ENCODE assay signal across 10 mouse cellular contexts in genomic region chr11:69429313-69429712, GRCm38 (mm10). TPM values are rescaled to one million over a fixed set of nuclear protein-coding genes. Genes with fewer than 3 reads are reported as not detected.
DNase-seq lines count a peak whose midpoint lies in the region; ATAC-seq lines count a peak whose summit lies in the region.
"Had no signal": no experiment of that assay in that cellular context is flagged by ENCODE, and none has a peak within 500 bp of the region (broad histone marks: within the 10 kb centered on the region; RNA-seq: fewer than 3 reads in every experiment).

No protein-coding gene starts in this region.

- 0 out of 2 replicates have a peak, but pooled peaks have one; percentile 2 for ATAC-seq in limb, embryonic 11.5 days (ENCODE audit: insufficient number of reproducible peaks, low FRiP score, low TSS enrichment, low read depth)
- ATAC-seq in embryonic facial prominence, embryonic 15.5 days (ENCODE audit: insufficient number of reproducible peaks, low FRiP score, low TSS enrichment, low read depth) = no peak

- H3K9me3 ChIP-seq in limb, embryonic 11.5 days (ENCODE audit: control insufficient read depth, low read length) = no peaks in the 10 kb centered on the region
- H3K9me3 ChIP-seq in limb, embryonic 10.5 days (replicated peaks) = no peaks in the 10 kb centered on the region
- H3K9me3 ChIP-seq in embryonic facial prominence, embryonic 15.5 days (replicated peaks) = no peaks in the 10 kb centered on the region
- H3K9me3 ChIP-seq: neural tube, embryonic 13.5 days had no signal

- peak; percentile 41 for DNase-seq in adrenal gland, postnatal 14 days
- no peak for DNase-seq in adrenal gland, postnatal 4 days (ENCODE audit: low spot score in 2 of 2)
- DNase-seq in limb, embryonic 11.5 days (ENCODE audit: low spot score) = no peak
- no peak for DNase-seq in limb, embryonic 10.5 days (ENCODE audit: low spot score)
- peak; percentile 40 for DNase-seq in lung, postnatal 25 days (ENCODE audit: low spot score)
- DNase-seq in layer of hippocampus, adult 9-10 months (ENCODE audit: low spot score) = no peak
- no peak for DNase-seq in thymus, postnatal 10 days (ENCODE audit: low spot score in 2 of 2)

- H3K4me1 ChIP-seq in limb, embryonic 11.5 days (ENCODE audit: control insufficient read depth, insufficient read depth, low read length) = no peaks in the 10 kb centered on the region
- H3K4me1 ChIP-seq in limb, embryonic 10.5 days = peaks cover 20% of the 10 kb centered on the region
- H3K4me1 ChIP-seq in embryonic facial prominence, embryonic 15.5 days = peaks cover 21% of the 10 kb centered on the region

- H3K27ac ChIP-seq in limb, embryonic 11.5 days (replicated peaks; ENCODE audit: low read depth, low read length) = no peak overlapping the region
- no peak overlapping the region for H3K27ac ChIP-seq in limb, embryonic 10.5 days
- peak overlapping the region; percentile 55; the same call in 1 of the 2 replicates for H3K27ac ChIP-seq in embryonic facial prominence, embryonic 15.5 days (replicated peaks)
- H3K27ac ChIP-seq: hindbrain, embryonic 14.5 days; neural tube, embryonic 13.5 days had no signal

- 65% methylated on average over 2 of the region's 2 CpGs for whole genome bisulfite sequencing in limb, embryonic 11.5 days
- 62% methylated on average over 2 of the region's 2 CpGs for WGBS in limb, embryonic 10.5 days
- WGBS in embryonic facial prominence, embryonic 15.5 days = 22% methylated on average over 2 of the region's 2 CpGs

- no peaks in the 10 kb centered on the region for H3K36me3 ChIP-seq in limb, embryonic 11.5 days (ENCODE audit: control insufficient read depth, insufficient read depth, low read length)
- no peaks in the 10 kb centered on the region for H3K36me3 ChIP-seq in limb, embryonic 10.5 days
- no peaks in the 10 kb centered on the region for H3K36me3 ChIP-seq in embryonic facial prominence, embryonic 15.5 days
- H3K36me3 ChIP-seq: neural tube, embryonic 13.5 days had no signal

- H3K4me3 ChIP-seq in limb, embryonic 11.5 days (ENCODE audit: low read depth, low read length) = no peak overlapping the region
- no peak overlapping the region for H3K4me3 ChIP-seq in limb, embryonic 10.5 days
- H3K4me3 ChIP-seq in embryonic facial prominence, embryonic 15.5 days (replicated peaks) = no peak overlapping the region
- H3K4me3 ChIP-seq: neural tube, embryonic 13.5 days had no signal

- H3K4me2 ChIP-seq in limb, embryonic 11.5 days (ENCODE audit: low read depth, severe bottlenecking) = no peak overlapping the region
- H3K4me2 ChIP-seq in embryonic facial prominence, embryonic 15.5 days (replicated peaks) = no peak overlapping the region
- H3K4me2 ChIP-seq: hindbrain, embryonic 14.5 days; neural tube, embryonic 13.5 days had no signal

- no peak overlapping the region for H3K9ac ChIP-seq in limb, embryonic 11.5 days (ENCODE audit: low read length)
- no peak overlapping the region for H3K9ac ChIP-seq in embryonic facial prominence, embryonic 15.5 days
- H3K9ac ChIP-seq: hindbrain, embryonic 14.5 days; neural tube, embryonic 13.5 days had no signal

- H3K27me3 ChIP-seq in limb, embryonic 11.5 days (ENCODE audit: control insufficient read depth, insufficient read depth, low read length) = no peaks in the 10 kb centered on the region
- H3K27me3 ChIP-seq in limb, embryonic 10.5 days (ENCODE audit: low read depth, poor library complexity, severe bottlenecking) = peaks cover under 1% of the 10 kb centered on the region; the same call in 1 of the 2 replicates
- no peaks in the 10 kb centered on the region for H3K27me3 ChIP-seq in embryonic facial prominence, embryonic 15.5 days
- H3K27me3 ChIP-seq: neural tube, embryonic 13.5 days had no signal

RNA-seq across cellular contexts. Expression of gene Kdm6b, which starts 15.8 kb away (rescaled TPM):
- 53.7 and 61.3 TPM in 2 replicates for total RNA-seq in adrenal gland, postnatal 14 days (2021)
- 10 to 100 TPM; 48.7 to 52.5 TPM for total RNA-seq in adrenal gland, postnatal 4 days (2021)
- polyA plus RNA-seq in limb, embryonic 11.5 days (2014; fragmentation: Nextera tagmentation; extraction: Ambion mirVana) = 42.4 and 44.5 TPM in 2 replicates
- 36.6 and 40.8 TPM in 2 replicates for polyA plus RNA-seq in limb, embryonic 10.5 days (2016; fragmentation: Nextera tagmentation; extraction: Ambion mirVana)
- 35.5 and 37.2 TPM in 2 replicates for polyA plus RNA-seq in embryonic facial prominence, embryonic 15.5 days (2015; fragmentation: Nextera tagmentation; extraction: Ambion mirVana)

RNA-seq across cellular contexts. Expression of gene Tmem88, which starts 31.3 kb away (rescaled TPM):
- 29.5 and 30.2 TPM in 2 replicates for total RNA-seq in adrenal gland, postnatal 14 days (2021)
- total RNA-seq in adrenal gland, postnatal 4 days (2021) = 10 to 100 TPM; 23.4 to 27.2 TPM
- 22.7 and 23.6 TPM in 2 replicates for polyA plus RNA-seq in limb, embryonic 11.5 days (2014; fragmentation: Nextera tagmentation; extraction: Ambion mirVana)
- 23.0 and 24.7 TPM in 2 replicates for polyA plus RNA-seq in limb, embryonic 10.5 days (2016; fragmentation: Nextera tagmentation; extraction: Ambion mirVana)
- 19.5 and 20.0 TPM in 2 replicates for polyA plus RNA-seq in embryonic facial prominence, embryonic 15.5 days (2015; fragmentation: Nextera tagmentation; extraction: Ambion mirVana)

RNA-seq across cellular contexts. Expression of gene Cyb5d1, which starts 33.9 kb away (rescaled TPM):
- total RNA-seq in adrenal gland, postnatal 14 days (2021) = 34.2 and 42.6 TPM in 2 replicates
- 10 to 100 TPM; 42.0 to 44.3 TPM for total RNA-seq in adrenal gland, postnatal 4 days (2021)
- polyA plus RNA-seq in limb, embryonic 11.5 days (2014; fragmentation: Nextera tagmentation; extraction: Ambion mirVana) = 29.2 and 37.0 TPM in 2 replicates
- 45.2 and 51.6 TPM in 2 replicates for polyA plus RNA-seq in limb, embryonic 10.5 days (2016; fragmentation: Nextera tagmentation; extraction: Ambion mirVana)
- polyA plus RNA-seq in embryonic facial prominence, embryonic 15.5 days (2015; fragmentation: Nextera tagmentation; extraction: Ambion mirVana) = 32.6 and 40.9 TPM in 2 replicates

RNA-seq across cellular contexts. Expression of gene Naa38, which starts 34.0 kb away (rescaled TPM):
- 124 and 137 TPM in 2 replicates for total RNA-seq in adrenal gland, postnatal 14 days (2021)
- 100 to 1,000 TPM; 118 to 129 TPM for total RNA-seq in adrenal gland, postnatal 4 days (2021)
- polyA plus RNA-seq in limb, embryonic 11.5 days (2014; fragmentation: Nextera tagmentation; extraction: Ambion mirVana) = 129 and 141 TPM in 2 replicates
- 140 and 151 TPM in 2 replicates for polyA plus RNA-seq in limb, embryonic 10.5 days (2016; fragmentation: Nextera tagmentation; extraction: Ambion mirVana)
- 150 and 158 TPM in 2 replicates for polyA plus RNA-seq in embryonic facial prominence, embryonic 15.5 days (2015; fragmentation: Nextera tagmentation; extraction: Ambion mirVana)

Comparison
In these comparisons a context has a peak if more than half of its experiments do, and no peak if none do; other contexts are left out.
1. DNase-seq: peak in adrenal gland, postnatal 14 days (single experiment) and lung, postnatal 25 days (single experiment); none in adrenal gland, postnatal 4 days (0 of 2), limb, embryonic 11.5 days (single experiment), limb, embryonic 10.5 days (single experiment), layer of hippocampus, adult 9-10 months (single experiment) and thymus, postnatal 10 days (0 of 2).